Mouse (Mus musculus): ENCODE results near the gene Fbxw16. TPM values are rescaled to one million over a fixed set of nuclear protein-coding genes. Genes with fewer than 3 reads are reported as not detected.

Gene Fbxw16
- under 1 TPM in 1 of 2 experiments, not detected in 1; 0.10 TPM for polyA plus RNA-seq (2017; shearing (Covaris generic))

DNA sequence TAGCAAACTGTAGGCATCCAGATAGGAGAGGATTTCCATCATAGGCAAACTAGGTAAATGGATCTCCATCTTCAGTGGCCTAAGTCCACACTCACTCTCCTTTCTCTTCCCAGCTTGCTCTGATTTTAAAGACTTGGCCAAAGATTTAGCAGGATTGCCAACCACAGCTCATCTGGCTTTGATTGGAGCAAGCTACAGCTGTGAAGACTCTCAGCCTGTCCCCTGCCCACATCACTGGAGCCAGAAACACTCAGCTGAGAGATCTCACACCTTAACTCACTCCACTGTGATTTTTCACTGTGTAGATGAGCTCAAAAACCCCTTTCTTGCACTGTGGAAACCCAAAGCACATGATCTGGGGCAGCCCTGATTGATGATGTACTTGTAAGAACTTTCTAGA is at the start of gene Fbxw16:
Gene Fbxw16, minus strand, starts transcription at position 101 of the 400 bp plus-strand sequence.

DNA sequence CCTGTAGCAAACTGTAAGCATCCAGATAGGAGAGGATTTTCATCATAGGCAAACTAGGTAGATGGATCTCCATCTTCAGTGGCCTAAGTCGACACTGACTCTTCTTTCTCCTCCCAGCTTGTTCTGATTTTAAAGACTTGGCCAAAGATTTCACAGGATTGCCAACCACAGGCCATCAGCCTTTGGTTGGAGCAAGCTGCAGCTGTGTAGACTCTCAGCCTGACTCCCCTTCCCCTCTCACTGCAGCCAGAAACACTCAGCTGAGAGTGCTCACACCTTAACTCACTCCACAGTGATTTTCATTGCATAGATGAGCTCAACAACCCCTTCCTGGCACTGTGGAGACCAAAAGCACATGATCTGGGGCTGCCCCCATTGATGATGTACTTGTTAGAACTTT is 46.8 kb upstream of the Fbxw16 start, which contains the start of gene Fbxw19:
Gene Fbxw19, minus strand, starts transcription at position 101 of the 400 bp plus-strand sequence.

DNA sequence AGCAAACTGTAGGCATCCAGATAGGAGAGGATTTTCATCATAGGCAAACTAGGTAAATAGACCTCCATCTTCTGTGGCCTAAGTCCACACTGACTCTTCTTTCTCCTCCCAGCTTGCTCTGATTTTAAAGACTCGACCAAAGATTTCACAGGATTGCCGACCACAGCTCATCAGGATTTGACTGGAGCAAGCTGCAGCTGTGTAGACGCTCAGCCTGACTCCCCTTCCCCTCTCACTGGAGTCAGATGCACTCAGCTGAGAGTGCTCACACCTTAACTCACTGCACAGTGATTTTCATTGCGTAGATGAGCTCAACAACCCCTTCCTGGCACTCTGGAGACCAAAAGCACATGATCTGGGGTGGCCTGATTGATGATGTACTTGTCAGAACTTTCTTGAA is 44.7 kb downstream of the Fbxw16 start, which contains the start of gene Fbxw22:
Gene Fbxw22, minus strand, starts transcription at position 101 of the 400 bp plus-strand sequence.

Other genes with a start within 250 kb of the Fbxw16 start
- gene Fbxw20, start 214.4 kb downstream of the Fbxw16 start, polyA plus RNA-seq (2017; shearing (Covaris generic)) = under 1 TPM; 0.21 to 0.54 TPM
- under 1 TPM in 1 of 2 experiments, not detected in 1; 0.23 TPM for gene Fbxw14, start 161.5 kb downstream of the Fbxw16 start, polyA plus RNA-seq (2017; shearing (Covaris generic))
- under 1 TPM in 1 of 2 experiments, not detected in 1; 0.16 TPM for gene Fbxw28, start 109.5 kb downstream of the Fbxw16 start, polyA plus RNA-seq (2017; shearing (Covaris generic))
- under 1 TPM in 1 of 2 experiments, not detected in 1; 0.14 TPM for gene Fbxw22, start 44.8 kb downstream of the Fbxw16 start, polyA plus RNA-seq (2017; shearing (Covaris generic))
- gene Fbxw19, start 46.7 kb upstream of the Fbxw16 start, polyA plus RNA-seq (2017; shearing (Covaris generic)) = not detected
- not detected for gene Fbxw15, start 119.1 kb upstream of the Fbxw16 start, polyA plus RNA-seq (2017; shearing (Covaris generic))
- gene Fbxw24, start 176.9 kb upstream of the Fbxw16 start, polyA plus RNA-seq (2017; shearing (Covaris generic)) = not detected
- gene Fbxw25, start 215.5 kb upstream of the Fbxw16 start, polyA plus RNA-seq (2017; shearing (Covaris generic)) = not detected